Mouse (Mus musculus): ENCODE results near the gene Pex14.
A peak's percentile ranks its signal among the peaks of the same experiment; 100 is the strongest.

Gene Pex14

DNA sequence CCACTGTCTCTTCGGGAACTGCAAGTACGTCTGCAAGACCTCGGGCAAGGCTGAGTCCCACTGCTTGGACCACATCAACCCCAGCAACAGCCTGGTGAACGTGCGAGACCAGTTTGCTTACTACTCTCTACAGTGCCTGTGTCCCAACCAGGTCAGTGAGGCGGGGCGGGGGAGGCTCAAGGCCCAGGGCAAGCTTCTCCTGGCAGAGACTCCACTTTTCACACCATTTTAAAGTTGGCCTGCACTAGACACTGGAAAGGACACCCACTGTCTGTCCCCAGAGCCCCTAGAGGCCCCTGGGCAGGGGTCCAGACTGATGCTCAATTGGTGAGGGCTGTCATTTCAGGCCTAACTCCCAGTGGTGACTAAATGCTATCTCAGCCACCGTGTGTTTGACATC is 153.6 kb downstream of the Pex14 start:
- no peak for DNase-seq

DNA sequence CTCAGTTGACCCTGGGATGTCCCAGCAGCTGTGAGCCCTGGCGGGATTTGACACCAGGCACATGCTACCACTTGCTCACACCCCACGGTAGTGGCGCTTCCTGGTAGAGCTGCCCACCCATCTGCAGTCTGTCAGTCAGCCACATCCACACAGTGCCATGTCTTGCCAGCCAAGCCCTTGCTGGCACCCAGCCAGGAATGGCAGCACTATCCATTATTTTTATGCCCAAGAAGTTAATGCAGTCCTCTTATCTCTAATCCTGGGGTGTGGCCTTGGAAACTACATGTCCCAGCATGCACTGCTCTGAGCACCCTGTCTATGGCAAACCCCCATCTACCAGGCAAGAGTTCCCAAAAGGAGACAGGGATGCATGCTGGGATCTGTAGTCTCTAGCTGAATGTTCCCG is 154.2 kb downstream of the Pex14 start:
- DNase-seq: no peak

DNA sequence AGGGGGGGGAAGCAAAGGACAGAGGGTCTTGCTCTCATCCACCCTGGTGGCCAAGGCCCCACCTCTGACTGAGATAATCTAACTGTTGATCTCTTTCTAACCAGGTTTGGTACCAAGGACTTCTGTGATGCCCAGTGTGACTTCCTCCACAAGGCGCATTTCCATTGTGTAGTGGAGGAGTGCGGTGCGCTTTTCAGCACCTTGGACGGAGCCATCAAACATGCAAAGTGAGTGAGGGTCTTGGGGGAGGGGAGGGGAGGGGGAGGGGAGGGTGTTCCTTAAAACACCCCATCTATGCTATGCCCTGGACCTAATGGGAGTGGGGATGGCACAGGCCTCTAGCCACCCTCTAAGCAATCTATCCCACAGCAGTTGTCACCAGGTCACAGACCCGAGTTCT is 156.6 kb downstream of the Pex14 start:
- no peak for DNase-seq

DNA sequence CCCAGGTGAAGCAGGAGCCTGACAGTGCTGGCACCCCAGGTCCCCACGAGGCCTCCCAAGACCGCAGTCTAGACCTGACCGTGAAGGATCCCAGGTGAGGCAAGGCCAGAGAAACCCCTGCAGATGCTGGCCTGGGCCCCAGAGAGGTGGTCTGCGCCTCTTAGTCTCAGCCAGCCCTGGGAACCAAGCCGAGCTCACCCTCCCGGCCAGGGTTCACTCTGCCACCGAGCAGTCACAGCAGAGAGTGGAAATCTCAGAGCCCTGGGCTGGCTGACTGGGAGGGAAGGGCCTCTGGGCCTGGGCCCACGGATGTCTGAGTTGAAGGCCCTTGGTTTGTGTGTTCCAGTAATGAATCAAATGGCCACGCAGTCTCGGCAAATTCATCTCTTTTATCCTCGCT is 158.4 kb downstream of the Pex14 start:
- no peak for DNase-seq

DNA sequence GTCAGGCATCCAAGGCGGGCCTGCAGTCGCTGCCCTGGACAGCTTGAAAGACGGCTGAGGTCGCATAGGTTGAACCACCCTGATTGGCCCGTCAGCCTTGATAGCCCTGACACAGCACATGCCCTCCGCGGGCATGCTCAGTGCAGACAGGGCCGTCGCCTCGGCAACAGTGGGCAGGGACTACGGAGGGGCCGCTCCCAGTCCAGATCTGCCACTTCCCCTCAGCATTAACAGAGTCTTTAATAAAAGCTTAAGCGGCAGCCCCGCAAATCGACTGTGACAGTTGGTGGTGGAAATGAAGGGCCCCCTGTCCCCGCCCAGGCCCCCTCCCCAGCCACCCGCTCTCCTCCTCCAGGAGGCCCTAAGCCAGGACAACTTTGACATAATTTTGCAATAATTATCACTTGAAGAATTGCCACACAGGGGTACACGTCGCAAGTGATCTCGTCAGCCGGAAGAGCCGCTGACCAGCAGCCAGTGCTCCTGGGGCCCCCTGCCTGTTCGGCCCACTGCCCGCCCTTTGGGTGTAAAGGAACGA is 158.9 kb downstream of the Pex14 start:
- DNase-seq: peak; percentile 77

DNA sequence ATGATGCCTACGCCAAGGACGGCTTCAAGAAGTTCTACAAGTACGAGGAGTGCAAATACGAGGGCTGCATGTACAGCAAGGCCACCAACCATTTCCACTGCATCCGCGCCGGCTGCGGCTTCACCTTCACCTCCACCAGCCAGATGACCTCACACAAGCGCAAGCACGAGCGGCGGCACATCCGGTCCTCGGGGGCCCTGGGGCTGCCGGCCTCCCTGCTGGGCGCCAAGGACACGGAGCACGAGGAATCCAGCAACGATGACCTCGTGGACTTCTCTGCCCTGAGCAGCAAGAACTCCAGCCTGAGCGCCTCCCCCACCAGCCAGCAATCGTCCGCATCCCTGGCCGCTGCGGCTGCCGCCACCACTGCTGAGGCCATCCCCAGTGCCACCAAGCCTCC is 161.1 kb downstream of the Pex14 start:
- DNase-seq: no peak

DNA sequence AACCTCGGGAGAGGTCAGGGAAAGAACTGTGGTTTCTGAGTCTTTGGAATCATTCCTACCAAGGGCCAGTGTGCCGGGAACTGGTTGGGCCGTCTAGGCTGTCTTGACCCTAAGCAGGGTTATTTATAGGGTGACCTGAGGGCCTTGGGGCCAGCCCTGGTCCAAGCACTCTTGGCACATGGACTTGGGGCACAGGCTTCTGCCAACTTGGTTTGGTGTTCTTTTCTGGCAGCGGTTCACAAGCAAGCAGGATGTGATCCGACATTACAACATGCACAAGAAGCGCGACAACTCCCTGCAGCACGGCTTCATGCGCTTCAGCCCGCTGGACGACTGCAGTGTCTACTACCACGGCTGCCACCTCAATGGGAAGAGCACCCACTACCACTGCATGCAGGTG is 162.9 kb downstream of the Pex14 start:
- no peak for DNase-seq

DNA sequence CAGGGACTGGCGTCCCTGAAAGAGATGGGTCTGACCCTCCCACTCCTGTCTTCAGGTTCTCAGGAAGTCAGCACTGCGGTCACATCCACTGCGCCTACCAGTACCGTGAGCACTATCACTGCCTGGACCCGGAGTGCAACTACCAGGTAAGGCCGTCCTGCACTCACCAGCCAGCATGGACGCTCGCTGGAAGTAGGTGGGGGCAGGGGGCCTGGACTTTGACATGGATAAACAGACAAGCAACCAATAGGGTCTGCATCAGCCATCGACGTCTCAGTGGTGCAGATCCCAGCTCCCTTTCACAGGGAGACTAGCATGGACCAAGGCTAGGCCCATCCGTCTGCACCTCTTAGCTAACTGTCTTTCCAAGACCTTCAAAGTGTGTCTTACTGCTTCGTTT is 163.6 kb downstream of the Pex14 start:
- DNase-seq: peak; percentile 57

DNA sequence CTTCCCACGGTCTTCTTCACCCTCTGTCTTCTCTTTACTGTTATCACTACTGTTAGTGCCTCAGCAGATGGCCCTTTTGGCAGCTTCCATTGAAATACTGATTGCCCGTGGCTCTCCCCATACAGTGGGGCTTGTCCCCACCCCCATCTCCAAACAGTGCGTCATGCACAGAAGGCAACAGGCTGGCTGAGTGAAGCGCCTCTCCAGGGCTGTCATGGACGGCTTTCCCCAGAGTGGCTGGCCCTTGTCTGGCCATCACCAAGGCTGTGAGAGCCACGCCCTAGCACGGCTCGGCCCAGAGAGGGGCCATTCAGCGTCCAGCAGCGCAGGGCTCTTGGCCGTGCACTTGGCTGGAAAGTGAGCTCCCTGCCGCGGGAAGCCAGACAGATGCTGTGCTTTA is 164.5 kb downstream of the Pex14 start:
- DNase-seq: peak; percentile 26

DNA sequence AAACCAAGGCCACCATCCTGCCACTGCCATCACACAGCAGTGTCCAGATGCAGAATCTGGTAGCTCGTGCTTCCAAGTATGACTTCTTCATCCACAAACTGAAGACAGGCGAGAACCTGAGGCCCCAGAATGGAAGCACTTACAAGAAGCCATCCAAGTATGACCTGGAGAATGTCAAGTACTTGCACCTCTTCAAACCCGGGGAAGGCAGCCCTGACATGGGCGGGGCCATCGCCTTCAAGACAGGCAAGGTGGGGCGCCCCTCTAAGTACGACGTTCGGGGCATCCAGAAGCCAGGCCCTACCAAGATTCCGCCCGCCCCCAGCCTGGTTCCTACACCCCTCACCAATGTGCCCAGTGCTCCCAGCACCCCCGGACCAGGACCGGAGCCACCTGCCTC is 166.6 kb downstream of the Pex14 start:
- DNase-seq: no peak

DNA sequence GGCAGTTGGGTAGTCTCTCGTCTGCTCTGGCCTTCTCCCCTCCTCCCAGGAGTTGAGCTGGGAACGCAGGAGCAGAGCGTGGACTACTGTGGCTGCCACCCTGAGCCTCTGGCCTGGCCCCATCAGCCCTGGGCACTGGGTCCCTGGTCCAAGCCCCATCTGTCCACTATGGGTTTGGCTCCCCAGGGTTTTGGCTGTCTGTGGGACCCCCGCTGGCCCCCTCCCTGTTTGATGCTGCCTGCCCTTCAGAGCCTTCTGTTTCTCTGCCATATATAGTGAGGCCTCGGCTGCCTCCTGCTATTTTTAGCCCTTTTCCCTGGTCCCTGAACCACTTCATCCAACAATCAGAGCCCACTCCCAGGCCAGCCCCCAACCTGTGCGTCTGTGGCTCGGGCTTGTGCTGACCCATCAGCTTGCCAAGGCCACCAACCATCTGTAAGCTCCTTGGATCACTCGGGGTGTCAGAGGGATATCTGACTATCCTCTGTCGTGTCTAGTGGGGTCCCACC is 168.9 kb downstream of the Pex14 start:
- no peak for DNase-seq

DNA sequence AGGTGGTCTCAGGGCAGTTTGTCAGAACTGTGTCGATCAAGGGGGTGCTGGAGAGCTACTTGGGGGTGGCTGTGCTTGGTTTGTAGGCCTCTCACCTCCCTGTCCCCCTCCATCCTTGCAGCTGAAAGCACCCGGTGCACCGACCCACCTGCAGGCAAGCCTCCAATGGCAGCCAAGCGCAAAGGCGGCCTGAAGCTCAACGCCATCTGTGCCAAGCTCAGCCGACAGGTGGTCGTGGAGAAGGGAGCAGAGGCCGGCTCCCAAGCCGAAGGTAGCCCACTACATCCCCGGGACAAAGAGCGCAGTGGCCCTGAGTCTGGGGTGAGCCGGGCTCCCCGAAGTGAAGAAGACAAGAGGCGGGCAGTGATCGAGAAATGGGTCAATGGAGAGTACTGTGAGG is 170.8 kb downstream of the Pex14 start:
- no peak for DNase-seq

DNA sequence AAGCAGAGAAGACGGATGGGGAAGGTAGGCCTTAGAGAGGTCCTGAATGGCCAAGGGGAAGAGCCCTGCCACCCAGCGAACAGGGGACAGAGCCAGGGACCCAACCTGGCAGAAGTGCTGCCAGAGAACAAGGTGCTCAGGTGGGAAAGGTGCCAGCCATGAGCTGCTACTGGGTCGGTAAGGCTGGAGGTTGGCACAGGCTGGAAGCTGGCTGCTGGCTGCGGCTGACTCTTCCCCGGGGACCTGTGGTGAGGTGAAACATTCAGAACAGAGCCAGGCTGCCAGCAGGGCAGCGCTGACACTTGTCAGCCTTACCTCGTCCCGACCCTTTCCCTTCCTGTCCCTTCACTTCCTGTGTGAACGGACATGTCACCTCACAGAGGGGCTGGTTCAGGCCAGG is 171.4 kb downstream of the Pex14 start:
- DNase-seq: no peak

DNA sequence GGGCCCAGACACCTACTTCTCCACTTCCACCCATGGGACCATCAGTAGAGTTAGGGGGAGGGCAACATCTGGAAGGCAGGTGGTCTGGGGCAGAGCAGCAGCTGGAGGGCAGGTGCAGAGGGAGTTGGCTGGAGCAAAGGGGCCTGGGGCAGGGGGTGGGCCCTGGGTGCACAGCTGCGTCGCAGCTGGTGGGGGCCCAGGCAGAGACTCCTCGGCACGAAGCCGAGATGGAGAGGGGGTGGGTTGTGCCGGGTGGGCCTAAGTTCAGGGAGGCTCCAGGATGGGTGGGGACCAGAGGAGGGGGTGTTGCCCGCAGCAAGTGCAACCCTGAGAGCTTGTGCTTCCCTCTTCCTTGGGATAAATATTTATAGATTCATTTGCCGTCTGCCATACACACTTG is 173.2 kb downstream of the Pex14 start:
- no peak for DNase-seq

DNA sequence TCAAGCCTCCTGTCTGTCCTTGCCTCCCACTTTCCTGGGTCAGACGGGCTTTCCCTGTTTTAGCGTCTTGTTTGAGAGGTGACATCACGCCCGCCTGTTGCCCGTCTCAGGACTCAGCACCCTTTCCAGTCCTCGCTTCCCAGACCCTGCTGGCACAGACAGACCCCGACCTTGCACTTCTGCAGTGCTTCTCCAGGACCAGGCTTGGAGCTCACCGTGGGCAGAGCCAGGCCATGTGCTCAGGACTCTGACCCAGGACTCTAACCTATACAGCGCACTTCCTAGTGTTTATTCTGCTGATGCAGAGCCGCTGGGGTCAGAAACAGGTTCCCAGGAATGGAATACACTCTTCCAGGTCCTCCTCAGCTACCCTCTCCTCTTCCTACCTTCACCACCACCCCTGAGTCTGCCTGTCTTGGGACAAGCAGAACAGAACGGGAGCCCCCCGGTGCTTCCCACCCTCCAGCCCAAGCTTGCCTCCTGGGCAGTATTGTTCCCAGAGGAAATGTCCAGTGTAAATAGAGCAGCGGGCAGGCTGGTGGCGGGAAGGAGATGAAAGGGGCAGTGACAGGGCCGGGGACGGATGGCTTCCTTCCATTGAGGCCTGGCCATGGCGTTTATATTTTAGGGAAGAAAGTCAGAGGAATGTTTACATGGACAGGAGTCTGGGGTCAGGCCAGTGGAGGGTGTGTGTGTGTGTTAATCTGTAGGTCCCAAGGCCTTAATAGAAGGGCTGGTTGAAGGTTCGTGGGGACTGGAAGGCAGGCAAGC is 173.9 kb downstream of the Pex14 start:
- DNase-seq: no peak

DNA sequence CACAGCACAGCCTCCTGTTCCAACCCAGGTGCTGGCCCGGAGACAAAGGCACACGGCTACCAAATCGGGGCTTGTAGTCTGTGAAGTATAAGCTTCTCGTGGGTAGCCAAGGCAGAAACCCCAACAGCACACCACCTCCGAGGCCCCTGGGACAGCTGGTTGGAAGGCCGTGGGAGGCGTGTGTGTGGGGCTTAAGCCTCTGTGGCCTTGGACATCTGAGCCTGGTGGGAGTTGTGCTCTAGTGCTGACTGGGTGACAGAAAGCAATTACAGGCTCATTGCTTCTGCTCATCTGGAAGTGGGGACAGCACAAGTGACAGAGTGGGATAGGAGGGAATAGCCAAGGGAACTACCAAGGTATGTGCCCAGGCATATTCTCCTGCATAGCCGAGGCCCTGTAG is 175.7 kb downstream of the Pex14 start:
- no peak for DNase-seq

DNA sequence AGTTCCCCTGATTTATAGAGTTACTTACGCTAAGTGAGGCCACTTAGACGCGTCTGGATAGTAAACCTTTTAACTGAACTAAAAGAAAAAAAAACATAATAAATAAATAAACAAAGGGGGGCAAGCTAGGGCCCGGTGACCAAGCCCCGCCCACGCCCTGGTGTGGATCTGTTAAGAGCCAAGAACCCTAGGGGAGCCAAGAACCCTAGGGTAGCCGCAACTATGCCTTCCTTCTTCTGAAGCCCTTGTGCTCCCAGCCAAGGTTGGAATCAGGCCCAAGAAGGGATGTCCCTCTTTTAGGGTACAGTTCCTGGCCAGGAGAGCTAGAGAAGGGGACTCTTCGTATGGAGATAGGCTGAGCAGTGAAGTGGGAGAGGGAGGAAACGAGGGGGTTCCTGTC is 176.3 kb downstream of the Pex14 start:
- DNase-seq: no peak

DNA sequence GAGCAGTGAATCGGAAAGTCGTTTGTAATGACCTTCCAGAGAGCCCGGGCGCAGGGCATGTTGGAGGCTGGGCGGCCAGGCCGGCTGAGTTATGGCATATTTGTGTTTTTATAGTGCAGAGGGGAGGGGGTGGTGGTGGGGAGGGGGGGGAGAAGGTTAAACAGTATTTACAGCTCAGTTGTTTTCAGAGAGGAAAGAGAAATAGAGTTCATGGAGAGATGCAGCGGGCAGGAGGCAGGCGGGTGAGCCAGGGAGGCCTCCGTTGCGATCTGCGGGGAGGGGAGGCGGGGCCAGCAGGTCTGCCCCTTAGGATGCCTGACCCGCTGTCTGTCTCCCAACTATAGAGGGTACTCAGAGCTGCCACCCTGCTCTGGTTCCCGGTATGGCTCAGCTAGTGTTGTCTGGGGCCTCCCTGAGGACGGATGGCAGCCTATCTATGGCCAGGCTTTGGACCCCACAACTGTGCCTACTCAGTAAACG is 177.4 kb downstream of the Pex14 start:
- DNase-seq: no peak

DNA sequence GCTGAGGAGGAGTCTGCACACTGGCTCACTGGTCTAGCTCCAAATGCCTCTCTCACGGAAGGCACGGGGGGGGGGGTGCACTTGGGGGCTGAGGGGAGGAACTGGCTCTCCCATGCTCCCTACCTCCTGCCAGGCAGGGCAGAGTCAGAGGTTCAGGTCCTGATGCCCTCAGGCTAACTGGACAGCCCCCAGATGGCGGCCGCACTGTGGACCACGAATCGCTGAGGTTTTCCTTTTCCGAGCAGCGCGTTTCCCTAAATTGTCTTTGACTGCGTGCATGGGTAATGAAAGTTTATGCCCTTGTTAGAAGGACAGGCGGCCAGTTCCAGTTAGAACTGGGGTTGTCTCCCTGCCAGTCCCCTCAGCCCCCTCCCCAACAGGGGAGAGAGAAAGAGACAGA is 179.1 kb downstream of the Pex14 start:
- no peak for DNase-seq

DNA sequence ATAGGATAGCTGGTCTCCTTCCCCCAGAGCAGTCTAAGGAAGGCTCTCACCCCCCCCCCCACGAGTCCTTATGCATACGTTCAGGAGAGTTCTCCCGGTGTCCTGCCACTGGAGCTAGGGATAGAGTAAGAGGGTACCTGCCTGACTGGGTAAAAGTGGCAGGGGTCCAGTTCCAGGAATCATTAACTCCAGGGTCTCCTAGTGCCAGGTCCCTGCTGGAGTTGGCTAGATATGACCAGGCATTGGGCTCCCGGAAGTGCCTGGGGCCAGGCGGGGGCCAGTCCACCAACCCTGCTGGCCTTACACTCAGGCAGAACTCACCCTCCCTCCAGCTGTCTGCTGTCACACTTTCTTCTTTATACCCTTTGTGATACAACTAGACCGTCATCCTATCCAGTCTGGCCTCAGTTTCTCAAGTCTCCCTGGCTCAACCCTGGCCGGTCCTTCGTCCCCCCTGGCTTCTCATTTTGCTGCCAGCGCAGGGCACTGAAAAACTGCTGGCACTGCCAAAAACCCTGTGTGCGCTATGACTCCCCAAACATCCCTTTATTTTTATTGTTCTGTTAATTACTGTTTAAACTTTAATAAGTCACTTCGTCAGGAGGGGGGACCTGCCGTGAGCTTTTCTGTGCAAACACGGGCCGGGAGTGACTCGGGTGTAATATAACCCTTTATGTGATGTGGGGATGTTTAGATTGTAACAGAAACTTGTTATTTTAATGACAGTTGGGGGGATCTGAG is 180.8 kb downstream of the Pex14 start:
- no peak for DNase-seq

DNA sequence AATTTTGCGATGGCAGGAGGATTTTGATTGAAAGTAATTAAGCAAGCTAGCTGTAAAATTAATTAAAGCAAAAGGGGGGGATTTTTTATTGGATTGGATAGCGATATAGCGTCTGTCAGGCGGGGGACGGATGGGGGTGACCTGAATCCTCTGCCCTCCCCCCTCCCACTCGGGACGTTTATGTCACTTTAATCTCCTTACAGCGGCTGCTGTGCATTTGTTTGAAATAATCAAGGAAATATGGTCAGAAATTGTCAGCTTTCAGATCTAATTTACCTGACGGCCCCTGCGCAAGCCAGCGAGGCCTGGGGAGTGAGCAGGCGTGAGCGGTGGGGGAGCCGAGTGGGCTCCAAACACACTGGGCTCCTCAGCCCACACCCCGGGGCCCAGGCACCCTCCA is 183.8 kb downstream of the Pex14 start:
- no peak for DNase-seq

DNA sequence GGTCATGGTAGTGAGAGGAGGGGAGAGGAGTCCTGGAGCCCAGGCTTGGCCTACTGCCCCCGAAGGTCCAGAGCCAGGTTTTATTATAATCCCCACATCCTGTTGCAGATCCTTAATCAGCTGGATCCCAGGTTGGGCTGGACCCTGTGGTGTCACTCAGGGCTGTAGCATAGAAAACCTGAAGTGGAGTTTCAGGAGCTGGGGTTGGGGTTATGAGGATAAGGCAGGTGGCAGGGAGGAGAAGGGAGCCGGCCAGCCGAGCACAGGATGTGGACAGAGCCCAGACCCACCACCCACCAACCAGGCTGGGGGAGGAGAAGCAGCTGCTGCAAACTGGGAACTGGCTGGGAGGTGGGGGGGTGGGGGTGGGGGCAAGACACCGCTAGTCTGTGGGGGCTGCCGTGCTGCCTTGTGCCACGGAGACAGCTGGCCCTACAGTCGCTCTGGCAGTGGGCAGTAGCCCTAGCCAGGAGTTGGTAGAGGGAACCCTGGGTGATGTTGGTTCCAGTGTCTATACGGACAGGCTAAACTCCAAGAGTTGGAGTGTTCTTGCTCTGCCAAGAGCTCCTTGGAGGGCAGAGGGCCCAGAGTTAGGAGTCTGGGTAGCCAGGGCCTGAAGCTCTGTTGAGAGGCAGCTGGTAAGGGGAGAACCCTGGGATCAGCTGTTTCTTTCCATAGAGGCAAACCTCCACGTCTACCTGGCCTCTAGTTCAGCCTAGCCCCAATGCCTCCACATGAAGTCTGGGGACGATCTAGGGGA is 184.6 kb downstream of the Pex14 start:
- DNase-seq: peak; percentile 45
